Mouse (Mus musculus) adrenal gland, postnatal 14 days (tissue): Measurements from ENCODE around the gene Ciao2a. TPM values are rescaled to one million over a fixed set of nuclear protein-coding genes. Genes with fewer than 3 reads are reported as not detected.

Experiments used
- DNase-seq: peaks from one replicate; pipeline ENCODE4 v3.0.0; 2021; ENCODE audit warnings: mixed read lengths
- total RNA-seq: library from RNA; stranded (reverse); gene quantifications from 2 replicates; pipeline ENCODE4 v1.2.3, GENCODE M21; 2021

Ciao2a gene
- total RNA-seq, 1 experiment from 2014 or later: 86.2 TPM

DNA sequence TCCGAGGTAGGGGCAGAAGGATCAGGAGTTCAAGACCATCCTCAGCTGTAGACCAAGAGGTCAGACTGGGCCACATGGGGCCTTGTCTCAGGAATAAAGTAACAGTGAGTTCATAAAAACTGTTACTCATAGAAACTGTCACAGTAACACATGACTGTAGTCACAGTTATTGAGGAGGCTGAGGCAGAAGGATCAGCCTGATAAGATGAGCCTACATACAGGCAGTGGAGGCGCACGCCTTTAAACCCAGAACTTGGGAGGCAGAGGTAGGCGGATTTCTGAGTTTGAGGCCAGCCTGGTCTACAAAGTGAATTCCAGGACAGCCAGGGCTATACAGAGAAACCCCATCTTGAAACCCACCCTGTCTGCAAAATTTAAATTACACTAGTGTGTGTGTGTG lies 6.3 kb upstream of the Ciao2a start:
- no peak for DNase-seq

DNA sequence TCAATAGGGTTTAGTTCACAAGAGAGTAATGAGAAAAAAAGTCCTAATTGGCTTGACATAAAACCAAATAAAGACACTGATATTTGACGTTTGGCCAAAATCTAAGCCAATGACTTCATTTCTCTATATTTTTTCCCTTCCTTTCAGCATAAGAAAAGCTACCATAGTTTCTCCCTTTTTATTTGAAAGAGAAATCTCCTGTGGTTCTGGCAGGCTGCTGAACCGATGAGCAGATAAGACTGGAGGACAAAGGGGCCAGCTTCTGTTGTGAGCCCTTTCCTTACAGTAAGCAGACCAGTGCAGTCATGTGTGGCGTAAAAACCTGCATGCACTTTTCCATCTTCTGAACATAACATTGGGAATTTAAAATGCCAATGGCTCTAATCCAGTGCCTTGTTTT lies 5.5 kb upstream of the Ciao2a start:
- no peak for DNase-seq

DNA sequence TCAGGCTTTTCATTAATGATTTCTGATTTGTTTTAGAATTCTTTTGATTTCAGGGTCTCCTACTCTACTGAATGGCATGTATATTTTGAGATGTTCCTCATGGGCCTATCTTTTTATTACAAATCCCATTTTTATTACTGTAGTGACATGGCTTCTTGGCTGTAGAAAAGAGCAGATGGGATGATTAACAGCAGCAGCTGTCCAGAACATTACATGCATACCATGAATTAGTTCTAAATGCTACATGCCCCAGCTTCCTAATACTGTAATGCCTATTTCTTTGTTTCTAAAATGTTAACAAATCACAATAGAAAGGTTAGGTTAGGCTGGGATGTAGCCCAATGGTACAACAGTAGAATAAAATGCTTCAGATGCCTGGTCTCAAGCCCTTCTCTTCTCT lies 5.0 kb upstream of the Ciao2a start:
- no peak for DNase-seq

DNA sequence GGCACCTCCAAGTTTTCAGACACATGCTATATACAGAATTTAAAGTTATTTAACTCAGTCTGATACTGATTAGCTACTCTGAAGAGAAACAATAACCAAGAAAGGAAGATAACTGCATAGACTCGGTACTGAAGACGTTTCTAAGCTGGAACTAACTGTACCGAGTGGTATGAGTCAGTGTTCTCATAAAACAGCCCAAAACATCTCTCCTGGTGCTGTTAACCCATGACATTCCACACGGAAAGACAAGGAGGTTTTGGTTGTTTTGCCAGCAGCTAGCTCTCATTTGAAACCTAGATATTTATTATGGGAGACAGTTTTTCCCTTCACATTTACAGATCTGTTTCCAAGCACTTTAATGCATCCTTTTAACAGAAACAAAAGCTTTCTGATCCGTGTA lies 2.8 kb upstream of the Ciao2a start:
- DNase-seq: no peak

DNA sequence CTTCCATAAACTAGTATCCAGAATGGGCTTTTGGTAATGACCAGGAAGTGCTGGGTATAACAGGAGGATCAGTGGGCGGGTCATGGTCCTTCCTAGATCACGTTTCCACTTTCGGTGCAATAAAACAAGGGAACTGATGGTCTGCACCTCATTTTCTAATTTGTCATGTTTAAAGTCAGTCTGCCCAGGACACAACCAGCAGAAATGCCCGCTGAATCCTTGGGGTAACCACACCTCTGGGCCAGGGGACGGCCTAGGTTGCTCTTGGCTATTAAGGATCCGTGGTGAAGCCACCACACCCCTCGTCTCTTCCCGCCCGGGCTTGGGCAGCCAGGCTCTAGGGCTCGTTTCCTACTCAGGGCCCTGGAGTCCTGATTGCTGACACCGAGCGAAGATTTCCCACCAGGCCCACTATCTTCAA lies 2.3 kb upstream of the Ciao2a start:
- DNase-seq: peak; percentile 48

DNA sequence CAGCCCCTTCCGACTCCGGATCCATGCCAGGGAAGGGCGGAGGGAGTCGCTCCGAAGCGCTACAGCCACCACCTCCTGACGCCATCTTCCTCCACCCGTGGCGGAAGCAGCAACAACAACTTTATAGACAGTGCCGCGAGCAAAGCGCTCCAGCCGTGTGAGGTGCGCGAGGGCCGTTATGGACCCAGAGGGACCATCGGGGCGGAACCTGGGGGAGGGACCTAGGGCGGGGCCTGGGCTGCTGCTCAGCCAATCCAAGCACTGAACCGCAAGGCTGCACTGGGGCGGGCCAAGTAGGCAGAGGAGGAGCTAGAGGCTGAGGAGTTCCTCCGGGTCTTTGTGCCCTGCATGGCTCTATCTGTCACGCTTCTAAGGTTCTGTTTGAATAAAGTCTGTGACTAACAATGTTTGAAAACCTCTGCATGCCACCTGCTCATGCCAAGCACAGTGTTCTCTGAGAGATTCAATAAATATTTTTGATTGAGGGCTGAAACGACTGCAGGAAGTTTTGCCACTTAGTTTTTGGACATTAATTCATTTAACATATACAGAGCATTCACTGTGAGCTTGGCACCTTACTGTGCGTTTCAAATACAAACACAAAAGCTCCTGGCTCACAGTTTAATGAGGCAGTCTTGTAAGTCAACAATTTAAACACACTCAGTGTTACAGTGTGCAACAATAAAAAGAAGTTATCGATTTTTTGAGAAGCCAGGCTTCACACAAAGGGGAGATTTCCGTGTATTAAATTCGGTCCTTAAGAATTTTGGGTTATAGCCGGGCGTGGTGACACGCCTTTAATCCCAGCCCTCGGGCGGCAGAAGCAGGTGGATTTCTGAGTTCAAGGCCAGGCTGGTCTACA lies 1.5 kb upstream of the Ciao2a start:
- peak; percentile 99 for DNase-seq

DNA sequence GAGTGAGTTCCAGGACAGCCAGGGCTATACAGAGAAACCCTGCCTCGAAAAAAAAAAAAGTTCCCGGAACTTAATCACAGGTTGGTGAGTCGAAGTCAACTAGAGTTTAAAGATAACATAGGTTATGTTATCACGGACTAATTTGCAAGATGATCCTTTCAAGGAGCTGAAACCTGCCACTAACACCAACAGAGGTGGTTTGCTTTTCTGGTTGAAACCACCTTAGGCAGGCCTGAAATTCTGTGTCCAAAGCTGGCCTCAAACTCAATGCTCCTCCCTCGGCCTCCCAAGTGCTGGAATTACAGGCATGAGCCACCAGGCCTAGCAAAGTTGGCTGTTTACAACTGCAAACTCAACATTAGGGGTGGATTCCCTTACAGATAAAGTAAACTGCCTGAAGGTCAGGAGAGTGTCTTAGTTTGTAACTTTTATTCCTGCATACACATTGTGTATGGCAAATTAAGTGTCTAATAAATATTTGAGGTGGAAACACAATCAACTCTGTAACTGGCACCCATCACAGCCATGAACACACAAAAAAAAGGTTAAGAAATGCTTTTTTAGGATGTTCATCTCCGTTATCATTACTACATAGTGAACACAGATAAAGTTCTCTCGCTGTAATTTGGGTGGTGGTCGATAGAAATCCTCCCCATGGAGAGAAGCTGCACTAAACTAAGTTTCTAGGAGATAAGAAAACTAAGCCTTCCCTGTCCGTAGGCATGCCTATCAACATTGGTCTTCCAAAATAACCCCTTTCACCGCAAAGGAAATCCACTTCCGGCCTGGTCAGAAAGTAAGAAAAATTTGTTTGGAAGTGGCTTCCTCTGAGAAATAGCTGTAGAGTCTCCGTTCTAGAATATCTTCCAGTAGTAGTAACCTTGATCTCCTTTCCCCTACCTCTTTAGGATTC lies 612 bp upstream of the Ciao2a start:
- peak; percentile 36 for DNase-seq

DNA sequence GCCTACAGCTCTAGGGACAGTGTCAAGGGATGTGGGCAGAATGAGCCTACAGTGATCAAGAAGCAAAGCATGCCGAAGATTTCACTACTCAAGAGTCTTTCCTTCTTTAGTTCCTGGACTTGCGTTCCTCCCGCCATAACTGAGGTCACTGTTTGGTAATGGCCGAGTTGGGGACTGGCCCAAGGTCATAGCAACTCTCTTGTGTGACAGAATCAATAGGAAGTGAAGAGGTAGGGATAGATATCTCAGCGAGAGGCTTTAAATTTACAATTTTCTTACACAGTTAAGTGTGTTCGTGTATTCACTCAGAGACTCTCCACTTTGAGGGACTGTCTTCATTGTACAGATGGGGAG lies 759 bp downstream of the Ciao2a start:
- DNase-seq: peak; percentile 32

DNA sequence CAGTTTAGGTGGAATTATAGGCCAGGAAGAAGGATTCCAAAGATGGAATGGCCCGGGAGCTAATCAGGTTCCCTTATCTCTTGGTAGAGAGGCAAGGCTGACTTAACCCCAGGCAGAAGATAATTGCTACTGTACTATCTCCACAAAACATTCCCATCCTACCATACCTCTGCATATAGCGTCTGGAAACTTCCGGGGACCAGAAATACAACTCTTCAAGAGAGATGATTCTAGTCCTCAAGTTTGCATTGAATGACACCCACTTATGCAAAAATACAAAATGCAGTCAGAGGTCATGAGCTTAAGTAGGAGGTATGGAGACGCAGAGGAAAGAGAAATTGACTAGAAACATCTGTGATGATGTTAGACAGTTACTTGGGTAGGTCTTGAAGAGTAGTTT lies 1.5 kb downstream of the Ciao2a start:
- no peak for DNase-seq

DNA sequence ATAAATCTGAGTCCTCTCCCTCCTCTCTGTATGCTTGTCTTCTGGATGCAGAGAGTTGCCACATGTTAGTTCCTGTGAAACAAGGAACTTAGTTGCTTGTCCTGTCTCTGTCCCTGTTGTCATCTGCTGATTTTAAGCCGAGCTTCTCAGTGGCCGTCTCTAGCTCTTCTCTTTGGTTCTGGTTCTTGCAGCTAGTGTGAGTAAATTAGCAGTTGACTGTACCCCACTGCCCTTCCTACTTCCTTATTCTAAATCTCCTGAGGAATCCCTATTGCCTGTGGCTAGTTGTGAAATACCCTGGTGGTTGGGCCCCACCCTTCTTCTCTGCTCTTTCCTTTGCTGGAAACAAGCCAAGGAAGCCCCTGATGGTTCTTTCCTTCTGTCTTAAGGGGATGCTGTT lies 5.1 kb downstream of the Ciao2a start:
- DNase-seq: no peak

DNA sequence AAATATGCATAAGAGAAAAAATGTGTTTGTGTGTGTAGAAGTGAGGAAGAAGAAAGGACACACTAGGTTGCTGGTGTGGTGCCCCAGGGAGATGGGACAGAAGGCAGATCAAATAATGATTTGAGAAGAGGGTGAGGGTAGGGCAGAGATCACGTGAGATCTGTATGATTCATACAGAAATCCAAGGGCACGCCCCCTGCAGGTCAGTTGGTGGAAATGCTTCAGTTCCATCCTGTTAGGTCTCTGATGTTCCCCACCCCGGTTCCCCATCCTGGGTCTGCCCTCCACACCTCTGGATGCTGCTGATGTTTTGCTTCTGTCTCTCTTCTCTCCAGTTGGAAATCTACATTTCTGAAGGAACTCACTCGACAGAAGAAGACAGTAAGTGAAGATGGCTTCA lies 9.6 kb downstream of the Ciao2a start:
- DNase-seq: peak; percentile 69

DNA sequence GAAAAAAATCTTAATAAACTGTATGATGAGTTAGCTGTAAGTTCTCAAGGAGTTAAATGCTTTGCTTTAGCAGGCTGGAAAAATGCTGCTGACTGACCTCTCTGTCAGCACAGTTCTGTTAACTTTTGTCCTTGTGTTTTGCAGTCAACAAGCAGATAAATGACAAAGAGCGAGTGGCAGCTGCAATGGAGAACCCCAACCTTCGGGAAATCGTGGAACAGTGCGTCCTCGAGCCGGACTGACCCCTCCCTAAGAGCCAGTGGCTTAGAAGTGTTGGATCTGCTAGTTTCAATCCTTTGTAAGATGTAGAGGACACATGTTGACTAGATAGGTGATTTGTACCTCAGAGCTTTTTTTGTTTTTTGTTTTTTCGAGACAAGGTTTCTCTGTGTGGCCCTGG lies 11.8 kb downstream of the Ciao2a start:
- peak; percentile 71 for DNase-seq

DNA sequence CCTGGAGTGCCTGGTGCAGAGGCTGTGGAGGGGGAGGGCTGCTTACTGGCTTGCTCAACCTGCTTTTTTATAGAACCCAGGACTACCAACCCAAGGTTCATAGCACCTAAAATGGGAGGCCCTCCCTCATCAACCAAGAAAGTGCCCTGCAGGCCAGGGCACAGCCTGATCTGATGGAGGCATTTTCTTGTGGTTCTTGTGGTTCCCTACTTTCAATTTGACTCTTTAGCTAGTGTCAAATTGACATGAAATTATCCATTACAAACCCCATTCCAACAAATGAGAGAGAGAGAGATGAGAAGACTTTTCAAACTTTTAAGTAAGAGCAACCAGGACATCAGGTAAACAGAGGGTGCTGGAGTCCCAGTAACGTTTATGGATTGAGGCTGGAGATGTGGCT lies 15.9 kb downstream of the Ciao2a start:
- DNase-seq: no peak

DNA sequence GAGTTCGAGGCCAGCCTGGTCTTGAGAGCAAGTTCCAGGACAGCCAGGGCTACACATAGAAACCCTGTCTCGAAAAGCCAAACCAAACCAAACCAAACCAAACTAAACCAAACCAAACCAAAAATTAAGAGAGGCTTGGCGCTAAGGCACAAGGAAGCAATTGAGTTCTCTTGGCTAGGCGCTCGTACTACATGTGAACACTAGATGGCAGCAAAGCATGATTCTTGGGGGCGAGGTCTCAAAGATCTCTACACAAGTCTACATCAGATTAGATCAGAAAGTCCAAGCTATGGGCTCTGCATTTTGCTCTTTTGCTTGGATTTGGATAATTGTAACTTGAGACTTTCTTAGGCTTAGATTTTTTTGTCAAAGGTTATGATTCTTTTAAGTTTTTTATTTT lies 17.8 kb downstream of the Ciao2a start:
- peak; percentile 82 for DNase-seq

DNA sequence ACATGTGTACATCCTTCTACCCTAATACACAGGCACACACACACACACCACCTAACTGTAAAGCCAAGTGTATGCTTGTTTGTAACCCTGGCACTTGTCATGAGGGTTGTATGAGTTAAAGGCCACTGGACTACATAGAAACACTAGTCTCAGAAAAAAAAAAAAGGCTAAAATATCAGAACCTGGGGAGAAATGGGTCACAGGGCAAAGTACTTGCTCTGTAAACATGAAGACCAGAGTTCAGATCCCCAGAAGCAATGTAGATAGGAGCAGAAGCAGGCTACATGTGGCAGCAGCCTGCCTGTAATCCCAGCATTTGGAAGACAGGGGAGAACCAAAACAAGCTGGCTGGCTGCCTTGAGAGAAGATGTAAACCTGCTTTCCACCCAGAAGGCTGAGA lies 19.7 kb downstream of the Ciao2a start:
- no peak for DNase-seq

DNA sequence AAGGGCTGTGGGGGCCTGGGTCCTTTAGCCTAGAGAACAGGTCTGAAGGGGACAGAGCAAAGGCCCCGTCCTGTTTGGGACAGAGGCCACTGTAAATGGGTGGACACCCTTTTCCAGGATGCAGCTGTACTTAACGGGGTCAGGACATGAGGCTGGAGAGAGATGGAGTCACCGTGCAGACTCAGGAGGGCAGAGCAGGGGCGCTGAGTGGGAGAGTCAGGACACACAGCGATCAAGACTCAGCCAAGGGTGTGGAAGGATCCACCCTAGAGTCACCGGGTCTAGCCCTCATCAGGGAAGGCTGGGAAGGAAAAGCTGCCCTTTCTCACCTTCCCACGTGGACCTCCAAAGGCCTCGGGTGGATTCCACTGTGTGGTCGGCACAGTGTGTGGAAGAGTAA lies 25.6 kb downstream of the Ciao2a start:
- DNase-seq: no peak

DNA sequence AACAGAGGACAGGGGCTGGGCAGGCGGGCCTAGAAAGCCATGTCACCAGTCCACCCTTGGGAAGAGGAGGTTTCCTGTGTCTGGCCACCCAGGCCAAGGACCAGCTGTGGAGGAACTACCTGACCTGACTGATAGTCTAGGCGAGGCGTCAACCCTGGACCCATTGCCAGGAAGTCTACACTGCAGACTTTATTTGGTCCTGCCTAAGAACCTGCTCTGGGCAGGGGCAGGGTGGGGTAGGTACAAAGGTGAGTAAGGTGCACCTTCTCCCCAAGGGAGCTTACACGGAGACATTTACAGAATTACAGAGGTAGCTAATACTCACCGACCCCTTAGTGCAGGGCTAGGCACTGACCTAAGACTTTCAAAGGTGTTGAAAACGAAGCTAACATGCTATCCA lies 27.2 kb downstream of the Ciao2a start:
- no peak for DNase-seq

DNA sequence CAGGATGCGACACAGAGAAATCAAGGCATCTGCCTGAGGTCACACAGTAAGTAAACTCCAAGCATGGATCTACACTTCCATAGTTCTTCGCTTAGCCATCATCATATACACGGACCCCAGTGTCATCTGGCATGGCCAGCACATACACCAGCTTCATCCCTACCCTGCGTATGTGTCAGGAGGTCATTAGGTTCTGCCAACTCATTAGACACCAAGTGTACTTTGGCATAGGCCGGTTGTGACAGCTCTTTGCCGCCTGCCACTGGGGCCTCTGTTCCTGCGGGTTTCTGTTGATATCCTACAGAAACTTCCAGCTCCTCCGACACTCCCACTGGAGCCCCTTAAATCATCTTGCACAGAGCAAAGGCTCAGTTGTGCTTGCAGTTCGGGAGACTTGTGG lies 27.6 kb downstream of the Ciao2a start:
- DNase-seq: no peak

DNA sequence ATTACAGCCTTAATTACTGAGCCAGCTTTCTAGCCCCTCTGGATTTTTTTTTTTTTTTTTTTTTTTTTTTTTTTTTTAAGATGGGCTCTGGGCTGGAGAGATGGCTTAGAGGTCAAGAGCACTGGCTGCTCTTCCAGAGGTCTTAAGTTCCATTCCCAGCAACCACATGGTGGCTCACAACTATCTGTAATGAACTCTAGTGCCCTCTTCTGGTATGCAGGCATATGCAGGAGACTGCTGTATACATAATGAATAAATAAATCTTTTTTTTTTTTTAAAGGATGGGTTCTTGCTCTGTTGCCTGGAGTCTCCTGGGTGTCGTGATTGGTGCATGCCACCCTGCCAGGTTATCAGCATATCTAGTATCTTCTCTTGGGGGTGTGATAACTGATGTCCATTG lies 29.1 kb downstream of the Ciao2a start:
- no peak for DNase-seq

DNA sequence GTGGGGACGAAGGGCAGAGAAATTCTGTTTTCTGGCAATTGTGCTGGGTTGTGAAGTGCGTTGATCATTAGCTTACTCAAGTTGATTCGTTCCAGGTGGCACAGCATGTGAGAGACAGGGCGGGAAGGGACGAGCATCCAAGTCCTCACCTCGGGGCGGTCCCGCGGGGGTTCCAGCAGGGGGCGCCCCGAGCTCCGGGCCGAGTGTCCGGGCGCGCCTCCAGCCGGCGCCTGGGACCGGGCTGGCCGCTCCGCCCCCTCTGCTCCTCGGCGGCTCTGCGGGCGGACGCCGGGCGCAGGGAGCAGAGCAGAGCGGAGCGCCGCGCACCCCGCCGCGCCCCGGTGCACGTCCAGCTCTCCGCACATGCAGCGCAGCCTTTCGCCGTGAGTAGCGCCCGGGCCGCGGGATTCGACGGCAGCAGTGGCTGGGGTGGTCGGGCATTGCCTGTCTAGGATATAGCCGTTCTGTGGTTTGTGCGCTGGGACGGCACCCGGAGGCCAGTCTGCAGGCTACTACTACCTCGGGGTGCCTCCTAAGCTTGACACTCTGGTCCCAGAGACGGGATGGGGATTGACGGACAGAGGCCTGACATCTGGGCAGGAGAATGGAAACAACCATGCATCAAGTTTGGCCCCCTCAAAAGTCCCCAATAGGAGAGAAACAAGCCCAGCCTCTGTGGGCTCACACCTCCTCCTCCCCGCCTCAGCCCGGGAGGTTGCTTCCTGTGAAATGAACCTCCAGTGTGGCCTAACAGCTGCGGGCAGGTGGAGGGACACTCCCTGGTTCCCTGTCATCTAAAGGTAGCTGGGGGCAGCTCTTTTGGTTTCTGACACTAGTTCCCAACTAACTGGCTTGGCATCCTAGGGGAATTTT lies 31.8 kb downstream of the Ciao2a start, which contains the start of gene Dapk2:
TSS of gene Dapk2 (plus strand) at position 266 of the 873 bp plus-strand sequence.
- peak; percentile 93 for DNase-seq

DNA sequence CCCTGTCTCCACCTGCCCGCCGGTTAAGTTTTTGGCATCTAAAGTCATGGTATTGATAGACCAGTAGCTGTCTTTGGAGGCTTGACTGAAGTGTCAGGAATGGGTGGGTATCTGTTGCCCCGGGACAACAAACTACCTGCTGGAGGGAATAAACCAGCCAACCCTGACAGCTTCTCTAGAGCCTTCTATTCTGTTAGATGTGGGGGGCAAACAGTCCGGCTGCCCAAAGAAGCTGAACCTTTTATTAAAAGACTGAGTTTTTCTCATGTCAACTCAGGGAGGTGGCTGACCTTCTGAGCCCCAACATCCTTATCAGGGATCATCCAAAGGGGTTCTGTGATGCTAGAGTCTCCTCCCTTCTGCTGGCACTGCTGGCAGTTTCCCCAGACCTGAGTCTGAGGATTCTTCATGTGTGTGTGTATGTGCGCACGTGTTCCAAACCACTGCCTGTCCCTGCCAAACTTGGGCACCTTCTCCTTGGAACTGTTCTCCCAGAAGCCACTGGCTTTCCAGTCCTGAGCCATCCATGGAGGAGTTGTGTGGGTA lies 32.5 kb downstream of the Ciao2a start:
- no peak for DNase-seq

DNA sequence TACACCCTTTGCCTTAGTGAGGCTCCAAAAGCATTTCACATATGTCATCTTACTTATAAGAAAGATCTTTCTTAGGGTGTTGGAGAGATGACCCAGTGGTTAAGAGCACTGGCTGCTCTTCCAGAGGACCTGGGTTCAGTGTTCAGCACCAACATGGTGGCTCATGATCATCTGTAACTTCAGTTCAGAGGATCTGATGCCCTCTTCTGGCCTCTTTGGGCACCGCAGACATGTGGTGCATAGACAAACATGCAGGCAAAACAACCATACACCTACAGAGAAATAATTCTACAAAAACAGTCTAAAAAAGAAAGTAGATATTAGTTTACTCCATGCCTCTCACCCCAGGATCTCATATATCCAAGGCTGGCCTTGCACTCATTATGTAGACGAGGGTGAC lies 33.7 kb downstream of the Ciao2a start:
- DNase-seq: no peak
